In the genomic region with DNA sequence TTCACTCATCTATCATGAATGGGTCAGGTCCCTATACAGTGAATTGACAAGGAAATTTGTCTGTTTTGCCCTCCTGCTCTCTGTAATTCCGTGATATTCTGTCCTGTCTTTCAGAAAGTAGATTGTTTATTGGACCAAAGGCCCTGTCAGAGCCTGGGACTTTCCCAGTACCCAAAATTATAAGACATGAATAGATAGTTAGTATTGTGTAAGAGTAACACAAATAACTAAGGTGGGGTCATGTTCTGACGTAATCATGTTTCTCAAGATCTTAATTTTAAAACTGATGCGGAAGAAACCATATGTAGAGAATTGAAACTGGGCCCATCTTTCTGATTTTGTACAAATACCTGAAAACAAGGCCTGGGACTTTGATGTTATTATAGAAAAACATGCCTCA, we compare ENCODE assay signal across 23 mouse cellular contexts. TPM values are rescaled to one million over a fixed set of nuclear protein-coding genes. Genes with fewer than 3 reads are reported as not detected.
DNase-seq lines count a peak whose midpoint lies in the region; ATAC-seq lines count a peak whose summit lies in the region.
"Had no signal": no experiment of that assay in that cellular context is flagged by ENCODE, and none has a peak within 500 bp of the region (broad histone marks: within the 10 kb centered on the region; RNA-seq: fewer than 3 reads in every experiment).

No protein-coding gene starts in this region.

- DNase-seq in gastrocnemius, postnatal 4 days (ENCODE audit: low spot score in 2 of 2): no peak
- DNase-seq in hindbrain, embryonic 10.5 days (ENCODE audit: low spot score): no peak
- DNase-seq: adrenal gland, adult 8-10 months; adrenal gland, postnatal 14 days; adrenal gland, postnatal 36 days; cerebellum, adult 11-12 months; cerebellum, adult 2 months; cerebellum, adult 9-10 months; cerebellum, postnatal 10 days; cerebellum, postnatal 25 days; forebrain, postnatal 0 days had no signal

- no peaks in the 10 kb centered on the region for H3K36me3 ChIP-seq in hindbrain, embryonic 10.5 days
- H3K36me3 ChIP-seq: embryonic facial prominence, embryonic 10.5 days; embryonic facial prominence, embryonic 12.5 days; forebrain, embryonic 15.5 days; G1E had no signal

- H3K4me3 ChIP-seq in hindbrain, embryonic 10.5 days: no peak overlapping the region
- H3K4me3 ChIP-seq: embryonic facial prominence, embryonic 10.5 days; embryonic facial prominence, embryonic 12.5 days; forebrain, embryonic 13.5 days; forebrain, embryonic 15.5 days had no signal

- no peaks in the 10 kb centered on the region for H3K27me3 ChIP-seq in hindbrain, embryonic 10.5 days (ENCODE audit: insufficient read depth, poor library complexity, severe bottlenecking)
- H3K27me3 ChIP-seq: CH12.LX; embryonic facial prominence, embryonic 12.5 days; forebrain, embryonic 13.5 days; forebrain, embryonic 15.5 days; Patski had no signal

- peak; percentile 78 for ATAC-seq in granulocyte monocyte progenitor cell, adult 5-6 weeks (replicated peaks; ENCODE audit: poor library complexity, severe bottlenecking)
- ATAC-seq in megakaryocyte, adult 5-6 weeks (ENCODE audit: poor library complexity, severe bottlenecking): peak; percentile 84
- ATAC-seq in monocyte, adult 5-6 weeks (replicated peaks; ENCODE audit: insufficient number of reproducible peaks, low FRiP score, low TSS enrichment, poor library complexity, severe bottlenecking): peak; percentile 73
- ATAC-seq: activated CD4-positive, CD25-positive, alpha-beta regulatory T cell, adult 4 months; forebrain, embryonic 13.5 days; forebrain, embryonic 15.5 days; forebrain, postnatal 0 days; Patski had no signal

- no peaks in the 10 kb centered on the region for H3K4me1 ChIP-seq in hindbrain, embryonic 10.5 days (replicated peaks)
- H3K4me1 ChIP-seq: embryonic facial prominence, embryonic 12.5 days; forebrain, embryonic 13.5 days; forebrain, embryonic 15.5 days had no signal

- H3K9me3 ChIP-seq in hindbrain, embryonic 10.5 days: no peaks in the 10 kb centered on the region
- H3K9me3 ChIP-seq: embryonic facial prominence, embryonic 10.5 days; embryonic facial prominence, embryonic 12.5 days; forebrain, embryonic 13.5 days; forebrain, embryonic 15.5 days had no signal

- 90% methylated on average over 3 of the region's 3 CpGs for whole genome bisulfite sequencing in hindbrain, embryonic 10.5 days

- no peak overlapping the region for H3K27ac ChIP-seq in hindbrain, embryonic 10.5 days
- H3K27ac ChIP-seq: embryonic facial prominence, embryonic 10.5 days; embryonic facial prominence, embryonic 12.5 days; forebrain, embryonic 13.5 days; forebrain, embryonic 15.5 days had no signal

RNA-seq across cellular contexts. Expression of a gene that starts 8.1 kb away (rescaled TPM):
- total RNA-seq in granulocyte monocyte progenitor cell, adult 5-6 weeks (2014; fragmentation: Nextera tagmentation): 1.6 and 2.9 TPM in 2 replicates
- 1.5 and 2.1 TPM in 2 replicates for total RNA-seq in granulocyte monocyte progenitor cell, adult 5-6 weeks (2017)
- 2.3 and 3.9 TPM in 2 replicates for total RNA-seq in megakaryocyte, adult 5-6 weeks (2015)
- 1.4 and 1.7 TPM in 2 replicates for total RNA-seq in megakaryocyte, adult 5-6 weeks (2017)
- total RNA-seq in monocyte, adult 5-6 weeks (2017): 22.0 to 24.9 TPM (median 24.6 TPM) in 3 replicates
- total RNA-seq in gastrocnemius, postnatal 4 days (2021): 1 to 10 TPM; 5.6 to 5.8 TPM
- 2.7 and 5.0 TPM in 2 replicates for polyA plus RNA-seq in hindbrain, embryonic 10.5 days (2016; fragmentation: Nextera tagmentation; extraction: Ambion mirVana)
- polyA plus RNA-seq: activated CD4-positive, CD25-positive, alpha-beta regulatory T cell, adult 4 months; C2C12; G1E; Patski had no signal
